Mouse (Mus musculus) hindbrain, embryonic 13.5 days (tissue): ENCODE results near the gene Epop. TPM values are rescaled to one million over a fixed set of nuclear protein-coding genes. Genes with fewer than 3 reads are reported as not detected.

ENCODE experiments used
- ATAC-seq: fragments of 200-750 bp; cut with Nextera tagmentation; 2 replicates; pipeline ENCODE4 v1.8.0; 2017; ENCODE audit warnings: moderate TSS enrichment; ENCODE audit not compliant: low FRiP score
- H3K27ac ChIP-seq: fragments of 300-500 bp; sonication (generic); 2 replicates; pipeline ENCODE4 v1.5.1; 2015; ENCODE audit warnings: inconsistent platforms, mild to moderate bottlenecking, moderate library complexity
- H3K27me3 ChIP-seq: fragments of 300-500 bp; sonication (generic); 2 replicates; pipeline ENCODE4 v1.6.1; 2015; ENCODE audit warnings: mild to moderate bottlenecking, inconsistent platforms
- H3K36me3 ChIP-seq: fragments of 300-500 bp; sonication (generic); 2 replicates; pipeline ENCODE4 v1.6.1; 2015; ENCODE audit warnings: mild to moderate bottlenecking, inconsistent platforms
- H3K4me1 ChIP-seq: fragments of 300-500 bp; sonication (generic); replicated peaks from 2 replicates; pipeline ENCODE4 v1.6.1; 2015; ENCODE audit warnings: inconsistent platforms
- H3K4me2 ChIP-seq: fragments of 300-500 bp; sonication (generic); 2 replicates; pipeline ENCODE4 v1.6.1; 2015; ENCODE audit warnings: inconsistent platforms, mild to moderate bottlenecking, moderate library complexity
- H3K4me3 ChIP-seq: fragments of 300-500 bp; sonication (generic); 2 replicates; pipeline ENCODE4 v1.5.1; 2015; ENCODE audit warnings: mild to moderate bottlenecking, inconsistent platforms
- H3K9ac ChIP-seq: fragments of 300-500 bp; sonication (generic); 2 replicates; pipeline ENCODE4 v1.6.1; 2015; ENCODE audit warnings: mild to moderate bottlenecking, inconsistent platforms
- H3K9me3 ChIP-seq: fragments of 300-500 bp; sonication (generic); 2 replicates; pipeline ENCODE4 v1.6.1; 2016; ENCODE audit warnings: inconsistent platforms
- WGBS: fragments of 180-500 bp; shearing (Covaris S2); methylation state at CpG from one replicate; pipeline ENCODE4 v1.1.7; 2015; 5-methylcytosine and 5-hydroxymethylcytosine counted together
- polyA plus RNA-seq: library from polyadenylated mRNA; unstranded; fragments of >200 nt; fragmentation: Nextera tagmentation; extraction: Ambion mirVana; gene quantifications from 2 replicates; pipeline ENCODE4 v1.2.1, GENCODE M21; 2015

Epop gene
- polyA plus RNA-seq, 1 experiment from 2014 or later, result 3.0 TPM

GRCm38 (mm10) chr11:97623166-97623565, 6.3 kb downstream of the Epop start:
- no peak overlapping the region for H3K4me3 ChIP-seq
- no peaks in the 10 kb centered on the region for H3K9me3 ChIP-seq
- no peak for ATAC-seq
- H3K4me2 ChIP-seq, result no peak overlapping the region
- H3K27me3 ChIP-seq, result peaks cover 61% of the 10 kb centered on the region
- H3K4me1 ChIP-seq, result peaks cover 15% of the 10 kb centered on the region
- no peaks in the 10 kb centered on the region for H3K36me3 ChIP-seq
- H3K27ac ChIP-seq, result no peak overlapping the region
- H3K9ac ChIP-seq, result no peak overlapping the region
- 64% methylated on average over 9 of the region's 9 CpGs for WGBS

- H3K4me3 ChIP-seq, result no peak overlapping the region
- WGBS, result 3% methylated on average over 6 of the region's 6 CpGs
- ATAC-seq, result no peak
Observed at GRCm38 (mm10) chr11:97622440-97622839, 7.1 kb downstream of the Epop start.

GRCm38 (mm10) chr11:97619391-97619795, 10.1 kb downstream of the Epop start:
- Histone ChIP-seq H3K4me3 (no peak overlapping the region), H3K27ac (no peak overlapping the region), H3K9ac (no peak overlapping the region), H3K36me3 (no peaks in the 10 kb centered on the region), H3K4me1 (no peaks in the 10 kb centered on the region), H3K9me3 (no peaks in the 10 kb centered on the region), H3K4me2 (no peak overlapping the region), H3K27me3 (peaks cover 46% of the 10 kb centered on the region)
- 45% methylated on average over 5 of the region's 5 CpGs for WGBS
- 0 out of 2 replicates have a peak, but pooled peaks have one; percentile 28 for ATAC-seq

More at GRCm38 (mm10) chr11:97622440-97622839, 7.1 kb downstream of the Epop start:
- Histone ChIP-seq H3K27me3 (peaks cover 61% of the 10 kb centered on the region), H3K27ac (no peak overlapping the region), H3K4me2 (no peak overlapping the region), H3K36me3 (no peaks in the 10 kb centered on the region), H3K4me1 (peaks cover 8% of the 10 kb centered on the region), H3K9ac (no peak overlapping the region), H3K9me3 (no peaks in the 10 kb centered on the region)

- H3K27me3 ChIP-seq, result peaks cover 36% of the 10 kb centered on the region
- no peak overlapping the region for H3K27ac ChIP-seq
- no peaks in the 10 kb centered on the region for H3K36me3 ChIP-seq
- no peaks in the 10 kb centered on the region for H3K4me1 ChIP-seq
- no peak overlapping the region for H3K9ac ChIP-seq
- H3K9me3 ChIP-seq, result no peaks in the 10 kb centered on the region
- ATAC-seq, result no peak
- 49% methylated on average over 11 of the region's 11 CpGs for WGBS
- H3K4me3 ChIP-seq, result no peak overlapping the region
- no peak overlapping the region for H3K4me2 ChIP-seq
Observed at GRCm38 (mm10) chr11:97618368-97618767, 11.1 kb downstream of the Epop start.

- 91% methylated on average over 4 of the region's 4 CpGs for WGBS
Observed at GRCm38 (mm10) chr11:97615276-97615675, 14.2 kb downstream of the Epop start.

GRCm38 (mm10) chr11:97611076-97611475, 18.4 kb downstream of the Epop start:
- no peaks in the 10 kb centered on the region for H3K36me3 ChIP-seq
- 79% methylated on average over 8 of the region's 8 CpGs for WGBS
- H3K4me3 ChIP-seq, result no peak overlapping the region
- H3K27me3 ChIP-seq, result peaks cover 7% of the 10 kb centered on the region; the same call in 1 of the 2 replicates
- H3K4me1 ChIP-seq, result no peaks in the 10 kb centered on the region
- H3K9me3 ChIP-seq, result no peaks in the 10 kb centered on the region
- H3K4me2 ChIP-seq, result no peak overlapping the region
- ATAC-seq, result no peak
- no peak overlapping the region for H3K27ac ChIP-seq
- no peak overlapping the region for H3K9ac ChIP-seq

More at GRCm38 (mm10) chr11:97615276-97615675, 14.2 kb downstream of the Epop start:
- H3K4me3 ChIP-seq, result no peak overlapping the region
- H3K9me3 ChIP-seq, result no peaks in the 10 kb centered on the region
- no peak overlapping the region for H3K27ac ChIP-seq
- no peak for ATAC-seq
- no peaks in the 10 kb centered on the region for H3K4me1 ChIP-seq
- H3K27me3 ChIP-seq, result peaks cover 29% of the 10 kb centered on the region
- H3K9ac ChIP-seq, result no peak overlapping the region
- H3K4me2 ChIP-seq, result no peak overlapping the region
- no peaks in the 10 kb centered on the region for H3K36me3 ChIP-seq

- Histone ChIP-seq H3K27ac (no peak overlapping the region), H3K4me1 (no peaks in the 10 kb centered on the region), H3K9me3 (no peaks in the 10 kb centered on the region), H3K4me2 (no peak overlapping the region), H3K27me3 (0 out of 2 replicates have a peak, but pooled peaks cover 3% of the 10 kb centered on the region), H3K36me3 (no peaks in the 10 kb centered on the region), H3K4me3 (no peak overlapping the region), H3K9ac (no peak overlapping the region)
- 91% methylated on average over 13 of the region's 13 CpGs for WGBS
- no peak for ATAC-seq
Observed at GRCm38 (mm10) chr11:97609743-97610142, 19.8 kb downstream of the Epop start.

- Histone ChIP-seq H3K9me3 (no peaks in the 10 kb centered on the region), H3K27ac (no peak overlapping the region), H3K4me2 (no peak overlapping the region), H3K4me1 (no peaks in the 10 kb centered on the region), H3K9ac (no peak overlapping the region), H3K36me3 (no peaks in the 10 kb centered on the region), H3K27me3 (0 out of 2 replicates have a peak, but pooled peaks cover 3% of the 10 kb centered on the region), H3K4me3 (no peak overlapping the region)
- no peak for ATAC-seq
- 62% methylated on average over 4 of the region's 4 CpGs for WGBS
Observed at GRCm38 (mm10) chr11:97608933-97609332, 20.6 kb downstream of the Epop start.

GRCm38 (mm10) chr11:97607056-97607725, 22.3 kb downstream of the Epop start:
- ATAC-seq, result no peak
- H3K27me3 ChIP-seq, result 0 out of 2 replicates have a peak, but pooled peaks cover 3% of the 10 kb centered on the region
- H3K36me3 ChIP-seq, result no peaks in the 10 kb centered on the region
- no peaks in the 10 kb centered on the region for H3K4me1 ChIP-seq
- no peak overlapping the region for H3K27ac ChIP-seq
- H3K4me2 ChIP-seq, result no peak overlapping the region
- H3K4me3 ChIP-seq, result no peak overlapping the region
- WGBS, result 94% methylated on average over 8 of the region's 8 CpGs
- H3K9me3 ChIP-seq, result no peaks in the 10 kb centered on the region
- no peak overlapping the region for H3K9ac ChIP-seq

GRCm38 (mm10) chr11:97603891-97604290, 25.6 kb downstream of the Epop start:
- no peaks in the 10 kb centered on the region for H3K36me3 ChIP-seq
- H3K27ac ChIP-seq, result no peak overlapping the region
- H3K4me2 ChIP-seq, result no peak overlapping the region
- H3K4me1 ChIP-seq, result no peaks in the 10 kb centered on the region
- H3K27me3 ChIP-seq, result 0 out of 2 replicates have a peak, but pooled peaks cover 3% of the 10 kb centered on the region
- WGBS, result 82% methylated on average over 10 of the region's 10 CpGs
- ATAC-seq, result no peak
- no peak overlapping the region for H3K4me3 ChIP-seq
- no peak overlapping the region for H3K9ac ChIP-seq
- no peaks in the 10 kb centered on the region for H3K9me3 ChIP-seq

- Histone ChIP-seq H3K9ac (no peak overlapping the region), H3K27ac (no peak overlapping the region), H3K36me3 (no peaks in the 10 kb centered on the region), H3K4me2 (no peak overlapping the region), H3K4me1 (no peaks in the 10 kb centered on the region), H3K4me3 (no peak overlapping the region), H3K27me3 (no peaks in the 10 kb centered on the region), H3K9me3 (no peaks in the 10 kb centered on the region)
- ATAC-seq, result no peak
- WGBS, result 19% methylated on average over 6 of the region's 6 CpGs
Observed at GRCm38 (mm10) chr11:97602223-97602622, 27.3 kb downstream of the Epop start.

GRCm38 (mm10) chr11:97599104-97599503, 30.4 kb downstream of the Epop start:
- H3K36me3 ChIP-seq, result no peaks in the 10 kb centered on the region
- no peaks in the 10 kb centered on the region for H3K9me3 ChIP-seq
- WGBS, result 88% methylated on average over 8 of the region's 8 CpGs
- no peak overlapping the region for H3K4me2 ChIP-seq
- no peaks in the 10 kb centered on the region for H3K4me1 ChIP-seq
- no peak overlapping the region for H3K4me3 ChIP-seq
- ATAC-seq, result no peak
- no peaks in the 10 kb centered on the region for H3K27me3 ChIP-seq
- no peak overlapping the region for H3K9ac ChIP-seq
- no peak overlapping the region for H3K27ac ChIP-seq
